Mouse (Mus musculus): ENCODE measurements at regions not wholly inside any gene's neighbourhood (a gene's known extent, or its start where the extent isn't known, plus 50 kb on each side); places are given as distances from the start of the nearest gene placed in this dataset.

DNA sequence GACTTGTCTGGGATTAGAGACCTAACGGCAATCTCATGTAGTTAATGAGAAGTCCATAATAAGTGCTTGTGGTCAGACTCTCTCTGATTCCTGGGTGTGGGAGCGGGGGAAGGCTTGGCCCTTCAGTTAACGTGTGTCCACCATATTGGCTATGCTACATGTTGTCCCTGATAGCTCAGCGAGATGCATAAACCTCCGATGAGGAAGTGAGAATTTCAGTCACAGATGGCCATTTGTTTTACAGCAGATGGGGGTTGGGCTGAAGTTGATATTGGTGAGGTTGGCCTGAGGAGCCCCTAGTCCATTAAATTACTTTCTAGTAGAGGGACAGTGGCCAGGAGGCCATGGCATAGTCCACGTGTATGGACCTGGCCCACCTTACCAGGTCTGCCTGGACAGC is 114.6 kb upstream of the Prok2 start:
- Histone ChIP-seq H3K27me3 (0 out of 2 replicates have a peak, but pooled peaks cover 6% of the 10 kb centered on the region), H3K36me3 (no peaks in the 10 kb centered on the region), H3K4me1 (peaks cover 15% of the 10 kb centered on the region), H3K27ac (no peak overlapping the region), H3K4me2 (replicated peaks) (no peak overlapping the region), H3K9ac (no peak overlapping the region), H3K4me3 (no peak overlapping the region), H3K9me3 (no peaks in the 10 kb centered on the region)
- ATAC-seq (ENCODE audit: insufficient number of reproducible peaks, insufficient read depth, low FRiP score, low TSS enrichment) = no peak
- 92% methylated on average over 6 of the region's 6 CpGs for WGBS

DNA sequence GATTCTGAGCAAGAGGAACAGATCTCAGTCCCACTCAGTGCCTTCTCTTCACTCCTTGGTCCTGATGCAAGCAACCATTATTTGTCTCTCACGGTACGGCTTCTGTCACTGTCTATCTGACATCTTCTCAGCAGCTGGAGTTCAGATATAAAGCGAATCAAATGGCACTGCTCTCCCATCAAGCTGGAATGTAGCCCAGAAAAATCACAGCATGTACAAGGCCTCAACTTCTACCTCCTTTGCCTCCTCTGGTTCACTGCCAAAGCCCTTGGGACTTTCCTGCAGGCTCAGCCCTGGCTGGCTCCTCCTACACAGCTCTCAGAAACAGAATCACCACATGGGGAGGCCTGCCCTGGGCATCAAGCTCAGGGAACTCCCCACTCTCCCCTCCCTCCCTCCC is 107.1 kb upstream of the Prok2 start:
- Histone ChIP-seq H3K4me3 (no peak overlapping the region), H3K9me3 (no peaks in the 10 kb centered on the region), H3K9ac (no peak overlapping the region), H3K4me2 (replicated peaks) (no peak overlapping the region), H3K27me3 (no peaks in the 10 kb centered on the region), H3K4me1 (peaks cover 9% of the 10 kb centered on the region), H3K27ac (peak overlapping the region; percentile 57; the same call in 1 of the 2 replicates), H3K36me3 (no peaks in the 10 kb centered on the region)
- peak; percentile 72; the same call in 1 of the 2 replicates for ATAC-seq (ENCODE audit: insufficient number of reproducible peaks, insufficient read depth, low FRiP score, low TSS enrichment)
- 42% methylated on average over 3 of the region's 3 CpGs for WGBS

DNA sequence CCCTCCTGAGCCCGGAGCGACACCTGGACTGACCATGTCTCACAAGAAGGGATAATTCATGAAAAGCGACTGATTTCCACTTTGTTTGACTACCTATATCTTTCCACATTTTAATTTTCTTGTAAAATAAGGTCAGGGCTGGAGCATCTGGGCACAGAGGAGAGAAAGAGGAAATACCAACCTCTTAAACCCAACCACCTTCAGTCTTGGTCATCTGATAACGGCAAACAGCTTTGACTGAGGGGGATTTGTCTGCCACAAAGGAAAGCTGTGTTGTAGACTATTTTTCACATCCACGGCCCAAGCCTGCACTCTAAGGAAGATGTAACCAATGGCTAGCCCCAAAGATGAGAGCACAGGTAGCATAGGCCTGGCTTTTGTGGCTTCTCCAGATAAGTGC is 101.4 kb upstream of the Prok2 start:
- Histone ChIP-seq H3K4me2 (replicated peaks) (no peak overlapping the region), H3K36me3 (no peaks in the 10 kb centered on the region), H3K4me1 (peaks cover 7% of the 10 kb centered on the region; the same call in 1 of the 2 replicates), H3K9me3 (no peaks in the 10 kb centered on the region), H3K27me3 (no peaks in the 10 kb centered on the region), H3K9ac (no peak overlapping the region), H3K27ac (no peak overlapping the region), H3K4me3 (no peak overlapping the region)
- ATAC-seq (ENCODE audit: insufficient number of reproducible peaks, insufficient read depth, low FRiP score, low TSS enrichment) = no peak
- 90% methylated on average over 5 of the region's 5 CpGs for WGBS

DNA sequence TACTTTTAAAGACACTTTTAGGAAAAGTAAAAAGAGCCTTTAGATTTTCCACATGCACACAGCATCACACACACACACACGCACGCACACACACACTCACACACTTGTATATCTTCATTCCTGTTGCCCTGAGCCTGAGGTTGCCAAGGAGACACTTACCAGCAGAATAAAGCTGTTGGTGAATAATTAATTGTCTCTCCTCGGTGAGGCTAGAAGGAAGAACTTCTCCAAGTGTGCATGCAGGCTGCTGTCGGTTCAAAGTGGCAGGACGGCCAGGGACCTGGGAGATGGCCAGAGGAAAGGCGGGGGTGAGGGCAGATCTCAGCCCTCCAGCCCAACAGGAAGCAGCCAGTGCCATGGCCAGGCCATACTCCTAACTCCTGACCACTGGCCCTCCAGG is 98.6 kb upstream of the Prok2 start:
- WGBS = 72% methylated on average over 6 of the region's 6 CpGs
- no peak overlapping the region for H3K9ac ChIP-seq
- no peak overlapping the region for H3K27ac ChIP-seq
- no peak for ATAC-seq (ENCODE audit: insufficient number of reproducible peaks, insufficient read depth, low FRiP score, low TSS enrichment)
- H3K27me3 ChIP-seq = no peaks in the 10 kb centered on the region
- H3K4me2 ChIP-seq (replicated peaks) = no peak overlapping the region
- no peaks in the 10 kb centered on the region for H3K9me3 ChIP-seq
- H3K4me1 ChIP-seq = peaks cover 7% of the 10 kb centered on the region; the same call in 1 of the 2 replicates
- H3K4me3 ChIP-seq = no peak overlapping the region
- H3K36me3 ChIP-seq = no peaks in the 10 kb centered on the region

DNA sequence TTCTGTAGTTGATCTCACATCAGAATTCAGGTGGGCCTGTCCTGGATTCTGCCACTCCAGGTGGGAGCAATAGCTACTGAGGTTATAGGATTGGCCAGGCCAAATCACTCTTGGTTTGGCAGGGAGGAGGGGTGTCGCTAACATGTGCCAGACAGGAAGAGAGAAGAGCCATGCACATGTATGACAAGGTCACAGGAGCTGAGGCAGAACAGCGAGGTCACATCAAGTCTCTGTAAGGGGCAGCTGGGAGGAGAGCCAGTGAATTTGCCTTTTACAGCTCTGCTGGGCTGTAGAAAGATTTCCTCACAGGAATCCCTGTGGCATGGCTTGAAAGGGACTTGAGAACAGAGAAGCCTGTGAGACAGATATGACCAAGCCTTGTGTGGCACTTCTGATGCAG is 96.3 kb upstream of the Prok2 start:
- WGBS = 65% methylated on average over 2 of the region's 2 CpGs
- no peak overlapping the region for H3K4me3 ChIP-seq
- no peak overlapping the region for H3K9ac ChIP-seq

DNA sequence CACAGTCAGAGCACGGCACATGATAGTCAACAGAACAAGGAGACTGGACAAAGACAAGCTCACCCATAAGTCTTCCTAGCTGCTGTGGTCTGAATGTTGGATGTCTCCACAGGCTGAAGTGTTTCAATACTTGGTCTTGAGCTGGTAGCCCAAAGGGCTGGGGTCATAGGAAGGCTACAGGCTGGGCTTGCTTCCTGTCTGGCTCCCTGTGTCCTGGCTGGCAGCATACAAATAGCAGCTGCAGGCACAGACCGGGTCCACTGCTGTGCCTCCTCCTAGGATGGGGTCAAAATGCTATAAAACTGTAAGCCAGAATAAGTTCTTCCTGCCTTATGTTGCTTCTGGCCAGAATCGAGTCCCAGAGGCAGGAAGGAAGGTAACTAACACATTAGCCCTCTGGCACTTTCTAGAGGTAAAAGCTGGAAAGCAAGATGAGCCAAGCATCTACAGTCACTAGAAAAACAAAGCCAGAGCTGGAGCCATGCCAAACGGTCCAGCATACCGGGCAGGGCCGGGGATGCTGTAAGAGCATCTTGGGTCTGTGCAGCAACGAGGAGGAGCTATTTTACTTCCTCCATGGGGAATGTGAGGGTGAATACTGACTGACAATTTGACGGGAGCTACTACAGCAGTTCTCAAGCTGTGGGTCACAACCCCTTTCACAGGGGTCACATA is 93.2 kb upstream of the Prok2 start:
- ATAC-seq (ENCODE audit: insufficient number of reproducible peaks, insufficient read depth, low FRiP score, low TSS enrichment) = no peak
- Histone ChIP-seq H3K9ac (no peak overlapping the region), H3K27me3 (0 out of 2 replicates have a peak, but pooled peaks cover 5% of the 10 kb centered on the region), H3K27ac (no peak overlapping the region), H3K9me3 (no peaks in the 10 kb centered on the region), H3K4me2 (replicated peaks) (no peak overlapping the region), H3K36me3 (no peaks in the 10 kb centered on the region), H3K4me3 (no peak overlapping the region), H3K4me1 (0 out of 2 replicates have a peak, but pooled peaks cover 4% of the 10 kb centered on the region)
- WGBS = 33% methylated on average over 8 of the region's 8 CpGs

More for the DNA sequence above, 96.3 kb upstream of the Prok2 start:
- no peak for ATAC-seq (ENCODE audit: insufficient number of reproducible peaks, insufficient read depth, low FRiP score, low TSS enrichment)
- H3K4me1 ChIP-seq = peaks cover 7% of the 10 kb centered on the region; the same call in 1 of the 2 replicates
- no peak overlapping the region for H3K4me2 ChIP-seq (replicated peaks)
- no peaks in the 10 kb centered on the region for H3K9me3 ChIP-seq
- H3K36me3 ChIP-seq = no peaks in the 10 kb centered on the region
- H3K27me3 ChIP-seq = no peaks in the 10 kb centered on the region
- no peak overlapping the region for H3K27ac ChIP-seq

DNA sequence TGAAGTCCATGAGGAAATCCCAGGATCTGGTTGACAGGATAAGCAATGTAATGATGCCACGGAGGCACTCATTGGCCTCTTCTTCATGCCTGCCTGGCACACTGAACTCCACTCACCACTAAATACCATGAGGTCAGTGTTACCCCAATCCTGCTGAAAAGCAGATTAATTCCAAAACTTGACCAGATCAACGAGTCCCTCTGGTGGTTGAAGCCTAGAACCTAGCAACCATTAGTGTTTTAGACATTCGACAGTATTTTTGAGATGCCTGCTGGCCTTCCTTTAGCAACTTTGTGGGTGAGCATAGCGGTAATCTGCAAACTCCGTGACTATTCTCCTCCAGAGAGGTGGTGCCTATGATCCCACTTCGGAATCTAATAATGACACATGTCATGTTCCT is 92.3 kb upstream of the Prok2 start:
- H3K36me3 ChIP-seq = no peaks in the 10 kb centered on the region
- no peak overlapping the region for H3K4me2 ChIP-seq (replicated peaks)
- no peak overlapping the region for H3K4me3 ChIP-seq
- H3K9ac ChIP-seq = no peak overlapping the region
- H3K27me3 ChIP-seq = 0 out of 2 replicates have a peak, but pooled peaks cover 5% of the 10 kb centered on the region
- 85% methylated on average over 6 of the region's 6 CpGs for WGBS
- H3K4me1 ChIP-seq = 0 out of 2 replicates have a peak, but pooled peaks cover 4% of the 10 kb centered on the region
- no peak overlapping the region for H3K27ac ChIP-seq
- H3K9me3 ChIP-seq = no peaks in the 10 kb centered on the region
- ATAC-seq (ENCODE audit: insufficient number of reproducible peaks, insufficient read depth, low FRiP score, low TSS enrichment) = no peak

DNA sequence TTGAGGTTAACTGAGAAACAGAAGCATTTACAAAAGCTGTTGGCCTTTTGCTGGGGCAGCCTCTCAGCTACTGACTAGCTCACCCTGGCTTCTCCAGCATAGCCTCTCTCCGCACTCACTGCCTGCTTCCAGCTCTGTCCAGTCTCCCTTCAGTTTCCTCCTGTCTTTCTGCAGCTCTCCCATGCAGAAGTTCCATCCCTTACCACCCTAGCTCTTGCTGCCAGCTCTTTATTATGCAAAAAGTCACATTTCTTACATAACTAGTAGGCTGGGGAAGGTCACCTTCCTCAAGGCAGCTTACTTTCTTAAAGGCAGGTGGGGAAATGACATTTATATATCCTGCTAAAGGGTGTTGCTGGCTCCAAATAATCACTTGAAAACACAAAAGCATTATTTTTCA is 91.1 kb upstream of the Prok2 start:
- no peak overlapping the region for H3K9ac ChIP-seq
- no peak for ATAC-seq (ENCODE audit: insufficient number of reproducible peaks, insufficient read depth, low FRiP score, low TSS enrichment)
- no peaks in the 10 kb centered on the region for H3K9me3 ChIP-seq
- H3K4me3 ChIP-seq = no peak overlapping the region
- H3K27ac ChIP-seq = no peak overlapping the region
- 95% methylated on average over 1 of the region's 1 CpGs for WGBS
- H3K4me1 ChIP-seq = 0 out of 2 replicates have a peak, but pooled peaks cover 4% of the 10 kb centered on the region
- no peak overlapping the region for H3K4me2 ChIP-seq (replicated peaks)
- no peaks in the 10 kb centered on the region for H3K36me3 ChIP-seq
- H3K27me3 ChIP-seq = 0 out of 2 replicates have a peak, but pooled peaks cover 5% of the 10 kb centered on the region

DNA sequence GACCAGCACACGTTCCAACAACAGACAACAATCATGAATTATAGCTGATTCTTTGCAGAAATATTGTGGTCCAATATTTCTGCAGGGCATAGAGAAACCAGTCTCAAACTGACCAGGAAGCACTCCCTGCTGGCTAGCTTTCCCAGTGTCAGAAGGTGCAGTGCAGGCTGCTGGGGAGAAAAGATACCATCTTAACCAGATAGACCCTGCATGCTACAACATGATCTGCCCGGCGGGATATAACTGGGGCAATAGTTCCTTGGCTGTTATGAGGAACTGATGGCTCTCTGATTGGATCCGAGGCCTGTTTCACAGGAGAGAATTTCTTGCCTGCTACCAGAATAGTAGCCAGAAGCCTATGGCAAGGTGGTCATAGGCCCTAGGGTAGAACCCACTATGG is 86.9 kb upstream of the Prok2 start:
- Histone ChIP-seq H3K27ac (no peak overlapping the region), H3K9me3 (no peaks in the 10 kb centered on the region), H3K27me3 (0 out of 2 replicates have a peak, but pooled peaks cover 5% of the 10 kb centered on the region), H3K4me3 (no peak overlapping the region), H3K9ac (no peak overlapping the region), H3K4me1 (peaks cover 10% of the 10 kb centered on the region), H3K4me2 (replicated peaks) (no peak overlapping the region), H3K36me3 (no peaks in the 10 kb centered on the region)
- ATAC-seq (ENCODE audit: insufficient number of reproducible peaks, insufficient read depth, low FRiP score, low TSS enrichment) = no peak
- WGBS = 77% methylated on average over 4 of the region's 4 CpGs

DNA sequence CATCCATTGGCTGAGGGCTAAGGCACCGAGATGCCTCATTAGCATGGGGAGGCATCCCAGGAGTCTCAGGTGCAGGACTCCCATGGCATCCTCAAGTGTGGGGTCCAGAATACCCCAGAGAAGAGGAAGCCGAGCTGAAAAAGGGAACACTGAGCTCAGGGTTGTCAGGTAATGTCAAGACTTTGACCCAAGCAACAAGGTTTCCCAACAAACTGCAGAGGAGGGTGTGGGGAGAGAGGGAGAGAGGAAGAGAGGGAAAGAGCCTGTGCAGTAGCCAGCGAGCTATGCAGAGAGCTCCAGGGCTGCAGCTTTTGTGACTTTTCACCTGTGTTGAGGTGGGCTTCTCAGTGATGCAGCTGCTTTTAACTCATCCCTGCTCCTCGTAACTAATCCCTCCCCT is 85.7 kb upstream of the Prok2 start:
- H3K4me2 ChIP-seq (replicated peaks) = no peak overlapping the region
- 81% methylated on average over 4 of the region's 4 CpGs for WGBS
- H3K4me1 ChIP-seq = peaks cover 10% of the 10 kb centered on the region
- no peak overlapping the region for H3K27ac ChIP-seq
- no peak overlapping the region for H3K9ac ChIP-seq
- no peak for ATAC-seq (ENCODE audit: insufficient number of reproducible peaks, insufficient read depth, low FRiP score, low TSS enrichment)
- H3K27me3 ChIP-seq = 0 out of 2 replicates have a peak, but pooled peaks cover 5% of the 10 kb centered on the region
- H3K4me3 ChIP-seq = no peak overlapping the region
- no peaks in the 10 kb centered on the region for H3K36me3 ChIP-seq
- no peaks in the 10 kb centered on the region for H3K9me3 ChIP-seq

DNA sequence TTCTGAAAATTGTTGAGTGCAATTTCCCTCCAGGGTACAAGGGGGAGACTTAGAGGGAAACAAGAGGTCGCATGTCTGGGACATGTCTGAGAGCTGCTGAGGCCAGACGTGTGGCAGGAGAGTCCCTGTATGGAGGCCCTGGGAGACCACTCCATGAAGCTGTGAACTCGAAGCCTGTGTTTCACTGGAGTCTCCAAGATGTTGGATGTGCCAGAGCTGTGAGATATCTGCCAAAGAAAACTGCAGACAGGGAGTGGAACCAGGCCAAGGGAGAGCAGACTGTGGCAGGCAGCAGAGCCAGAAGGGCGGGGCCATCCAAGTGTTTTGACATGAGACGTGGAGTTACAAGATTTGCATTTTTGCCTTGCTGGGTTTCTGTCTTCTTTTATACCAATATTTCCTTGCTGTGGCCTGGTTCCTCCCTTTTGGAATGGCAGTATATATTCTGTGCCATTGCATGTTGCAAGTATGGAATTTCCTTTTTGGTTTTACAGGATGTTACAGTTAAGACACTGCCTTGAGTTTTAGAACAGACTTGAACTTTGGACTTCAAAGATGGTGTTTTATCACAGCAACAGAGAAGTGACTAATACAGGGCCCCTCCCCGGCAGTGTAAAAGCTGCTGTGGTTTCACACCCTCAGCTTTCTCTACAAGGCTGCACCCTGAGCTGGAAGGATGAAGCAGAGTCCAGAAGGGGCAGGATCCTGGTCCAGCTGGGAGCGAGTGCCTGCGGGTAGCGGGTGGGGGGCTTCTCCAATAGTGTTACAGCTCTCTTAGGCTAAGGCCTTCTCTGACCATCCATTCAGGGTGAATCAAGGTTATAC is 85.0 kb upstream of the Prok2 start:
- 60% methylated on average over 9 of the region's 9 CpGs for WGBS
- H3K4me1 ChIP-seq = peaks cover 10% of the 10 kb centered on the region
- H3K9ac ChIP-seq = no peak overlapping the region
- H3K27me3 ChIP-seq = 0 out of 2 replicates have a peak, but pooled peaks cover 2% of the 10 kb centered on the region
- ATAC-seq (ENCODE audit: insufficient number of reproducible peaks, insufficient read depth, low FRiP score, low TSS enrichment) = no peak
- 0 out of 2 replicates have a peak overlapping the region, but pooled peaks have one; percentile 11 for H3K27ac ChIP-seq
- H3K36me3 ChIP-seq = no peaks in the 10 kb centered on the region
- no peaks in the 10 kb centered on the region for H3K9me3 ChIP-seq
- no peak overlapping the region for H3K4me2 ChIP-seq (replicated peaks)
- no peak overlapping the region for H3K4me3 ChIP-seq

DNA sequence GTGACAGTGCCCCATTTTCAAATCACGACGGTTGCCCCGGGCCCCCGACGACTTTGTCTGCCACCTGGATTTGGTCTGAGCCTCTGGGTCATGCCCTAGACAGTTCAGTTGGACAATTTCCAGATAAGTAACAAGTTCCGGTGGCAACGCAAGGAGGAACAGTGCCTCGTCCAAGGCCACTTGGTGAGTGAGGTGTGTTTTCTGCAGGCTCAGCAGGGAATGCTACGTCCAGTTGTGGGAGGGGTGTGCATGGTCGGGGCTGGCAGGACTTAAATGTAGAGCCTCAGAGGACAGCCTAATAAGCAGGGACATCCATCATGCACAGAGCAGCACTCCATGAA is 78.7 kb upstream of the Prok2 start:
- Histone ChIP-seq H3K27me3 (no peaks in the 10 kb centered on the region), H3K9me3 (no peaks in the 10 kb centered on the region), H3K4me3 (0 out of 2 replicates have a peak overlapping the region, but pooled peaks have one; percentile 9), H3K27ac (0 out of 2 replicates have a peak overlapping the region, but pooled peaks have one; percentile 30), H3K9ac (no peak overlapping the region), H3K4me2 (replicated peaks) (peak overlapping the region; percentile 41), H3K4me1 (peaks cover 9% of the 10 kb centered on the region; the same call in 1 of the 2 replicates), H3K36me3 (no peaks in the 10 kb centered on the region)
- no peak for ATAC-seq (ENCODE audit: insufficient number of reproducible peaks, insufficient read depth, low FRiP score, low TSS enrichment)
- WGBS = 8% methylated on average over 10 of the region's 10 CpGs
